Mouse (Mus musculus) liver, adult 2 months (tissue): ENCODE data around the gene Mon2. TPM values are rescaled to one million over a fixed set of nuclear protein-coding genes. Genes with fewer than 3 reads are reported as not detected.

Experiments
- DNase-seq: peaks from one replicate; pipeline ENCODE4 v3.0.0-alpha.2; 2011; ENCODE audit warnings: low read depth, low spot score; ENCODE audit errors: extremely low read depth
- H3K27ac ChIP-seq: fragments of 200-500 bp; replicated peaks from 2 replicates; pipeline ENCODE4 v1.5.1; 2012; ENCODE audit warnings: low read depth, mild to moderate bottlenecking, control low read depth, inconsistent platforms, low read length; ENCODE audit not compliant: insufficient read depth
- H3K27me3 ChIP-seq: fragments of 200-500 bp; 2 replicates; pipeline ENCODE4 v1.6.1; 2012; ENCODE audit warnings: mild to moderate bottlenecking, moderate library complexity, low read length, inconsistent platforms; ENCODE audit not compliant: control insufficient read depth, insufficient read depth
- H3K36me3 ChIP-seq: fragments of 200-500 bp; 2 replicates; pipeline ENCODE4 v1.6.1; 2012; ENCODE audit warnings: low read length, inconsistent platforms; ENCODE audit not compliant: control insufficient read depth, insufficient read depth
- H3K4me1 ChIP-seq: fragments of 200-500 bp; 2 replicates; pipeline ENCODE4 v1.6.1; 2011; ENCODE audit warnings: low read length; ENCODE audit not compliant: control insufficient read depth, insufficient read depth
- H3K4me3 ChIP-seq: fragments of 200-500 bp; 2 replicates; pipeline ENCODE4 v1.5.1; 2011; ENCODE audit warnings: low read depth, mild to moderate bottlenecking, control low read depth, low read length, moderate library complexity; ENCODE audit not compliant: insufficient read depth
- H3K79me2 ChIP-seq: fragments of 200-500 bp; 2 replicates; pipeline ENCODE4 v1.6.1; 2012; ENCODE audit warnings: inconsistent platforms, mild to moderate bottlenecking, low read length, moderate library complexity; ENCODE audit not compliant: control insufficient read depth, insufficient read depth
- H3K9ac ChIP-seq: fragments of 200-500 bp; 2 replicates; pipeline ENCODE4 v1.6.1; 2012; ENCODE audit warnings: low read depth, mild to moderate bottlenecking, control low read depth, inconsistent platforms, low read length
- CTCF ChIP-seq: fragments of 200-500 bp; IDR thresholded peaks from 2 replicates; pipeline ENCODE4 v1.5.1; 2011; ENCODE audit warnings: low read depth, low read length, control low read depth
- POLR2A ChIP-seq: fragments of 200-500 bp; IDR thresholded peaks from 2 replicates; pipeline ENCODE4 v1.6.1; 2011; ENCODE audit warnings: low read length, control low read depth; ENCODE audit not compliant: insufficient read depth; ENCODE audit errors: extremely low read depth
- WGBS: fragments of 180-500 bp; shearing (Covaris S2); methylation state at CpG from one replicate; pipeline ENCODE4 v1.1.7; 2018; 5-methylcytosine and 5-hydroxymethylcytosine counted together
- polyA plus RNA-seq: library from polyadenylated mRNA; depleted of rRNA; stranded (reverse); fragments of >200 nt; gene quantifications from 2 replicates; pipeline ENCODE4 v1.2.3, GENCODE M21; 2012; rRNA removed
- total RNA-seq: library from RNA; depleted of rRNA; stranded (reverse); fragments of >200 nt; gene quantifications from 2 replicates; pipeline ENCODE4 v1.2.3, GENCODE M21; 2014; rRNA removed

Gene Mon2
- total and polyA plus RNA-seq, 2 experiments, result 35.1 to 51.8 TPM

- H3K79me2 ChIP-seq, result no peaks in the 10 kb centered on the region
- no peak overlapping the region for H3K9ac ChIP-seq
- no peak overlapping the region for H3K4me3 ChIP-seq
- no peak for DNase-seq
- WGBS, result 82% methylated on average over 7 of the region's 7 CpGs
- no peaks in the 10 kb centered on the region for H3K36me3 ChIP-seq
- H3K27me3 ChIP-seq, result no peaks in the 10 kb centered on the region
- TF ChIP-seq POLR2A (no peak), CTCF (no peak)
- no peak overlapping the region for H3K27ac ChIP-seq
- no peaks in the 10 kb centered on the region for H3K4me1 ChIP-seq
These were observed 133.5 kb downstream of the Mon2 start for GRCm38 (mm10) chr10:122942771-122943170.

Other genes starting within 250 kb of the Mon2 start
- gene Usp15, start 120.5 kb upstream of the Mon2 start, total RNA-seq, result 49.9 and 53.0 TPM in 2 replicates
- gene Usp15, start 120.5 kb upstream of the Mon2 start, polyA plus RNA-seq, result 4.3 and 4.5 TPM in 2 replicates
- gene Fam19a2, start 187.5 kb upstream of the Mon2 start, total RNA-seq, result 3.1 and 3.6 TPM in 2 replicates
- gene Fam19a2, start 187.5 kb upstream of the Mon2 start, polyA plus RNA-seq, result 0.53 and 0.78 TPM in 2 replicates